Mouse (Mus musculus): Measurements from ENCODE around the gene Tmem158. TPM values are rescaled to one million over a fixed set of nuclear protein-coding genes. Genes with fewer than 3 reads are reported as not detected.

The Tmem158 gene
- polyA plus RNA-seq, 1 experiment from 2014 or later: 4.1 TPM

- WGBS (ENCODE audit: insufficient replicate concordance): 20% methylated on average over 3 of the region's 3 CpGs
Observed at GRCm38 (mm10) chr9:123227106-123227750, 33.3 kb downstream of the Tmem158 start.

GRCm38 (mm10) chr9:123224863-123225431 lies 35.6 kb downstream of the Tmem158 start:
- H3K27me3 ChIP-seq: no peaks in the 10 kb centered on the region
- no peaks in the 10 kb centered on the region for H3K9me3 ChIP-seq (replicated peaks)
- no peak overlapping the region for H3K4me3 ChIP-seq (replicated peaks)
- peak overlapping the region; percentile 59 for H3K27ac ChIP-seq
- no peaks in the 10 kb centered on the region for H3K36me3 ChIP-seq
- DNase-seq (no peak), ATAC-seq (ENCODE audit: low read depth) (peak; percentile 37)
- H3K4me2 ChIP-seq: no peak overlapping the region
- WGBS (ENCODE audit: insufficient replicate concordance): 15% methylated on average over 2 of the region's 2 CpGs
- peaks cover 56% of the 10 kb centered on the region for H3K4me1 ChIP-seq (replicated peaks)
- H3K9ac ChIP-seq: no peak overlapping the region

More at GRCm38 (mm10) chr9:123227106-123227750, 33.3 kb downstream of the Tmem158 start:
- Histone ChIP-seq H3K9me3 (replicated peaks) (no peaks in the 10 kb centered on the region), H3K4me3 (replicated peaks) (no peak overlapping the region), H3K27me3 (no peaks in the 10 kb centered on the region), H3K36me3 (no peaks in the 10 kb centered on the region), H3K4me2 (peak overlapping the region; percentile 52), H3K4me1 (replicated peaks) (peaks cover 56% of the 10 kb centered on the region), H3K9ac (peak overlapping the region; percentile 46; the same call in 1 of the 2 replicates), H3K27ac (peak overlapping the region; percentile 77)
- ATAC-seq (ENCODE audit: low read depth) (peak; percentile 95), DNase-seq (peak; percentile 57)

- Histone ChIP-seq H3K4me3 (replicated peaks) (no peak overlapping the region), H3K27me3 (peaks cover 19% of the 10 kb centered on the region), H3K36me3 (no peaks in the 10 kb centered on the region), H3K4me2 (no peak overlapping the region), H3K27ac (no peak overlapping the region; the same call in 1 of the 2 replicates), H3K9me3 (replicated peaks) (no peaks in the 10 kb centered on the region), H3K4me1 (replicated peaks) (peaks cover 23% of the 10 kb centered on the region), H3K9ac (no peak overlapping the region)
- ATAC-seq (ENCODE audit: low read depth) (no peak), DNase-seq (no peak)
- 23% methylated on average over 5 of the region's 5 CpGs for WGBS (ENCODE audit: insufficient replicate concordance)
Observed at GRCm38 (mm10) chr9:123219826-123220225, 40.7 kb downstream of the Tmem158 start.

DNA sequence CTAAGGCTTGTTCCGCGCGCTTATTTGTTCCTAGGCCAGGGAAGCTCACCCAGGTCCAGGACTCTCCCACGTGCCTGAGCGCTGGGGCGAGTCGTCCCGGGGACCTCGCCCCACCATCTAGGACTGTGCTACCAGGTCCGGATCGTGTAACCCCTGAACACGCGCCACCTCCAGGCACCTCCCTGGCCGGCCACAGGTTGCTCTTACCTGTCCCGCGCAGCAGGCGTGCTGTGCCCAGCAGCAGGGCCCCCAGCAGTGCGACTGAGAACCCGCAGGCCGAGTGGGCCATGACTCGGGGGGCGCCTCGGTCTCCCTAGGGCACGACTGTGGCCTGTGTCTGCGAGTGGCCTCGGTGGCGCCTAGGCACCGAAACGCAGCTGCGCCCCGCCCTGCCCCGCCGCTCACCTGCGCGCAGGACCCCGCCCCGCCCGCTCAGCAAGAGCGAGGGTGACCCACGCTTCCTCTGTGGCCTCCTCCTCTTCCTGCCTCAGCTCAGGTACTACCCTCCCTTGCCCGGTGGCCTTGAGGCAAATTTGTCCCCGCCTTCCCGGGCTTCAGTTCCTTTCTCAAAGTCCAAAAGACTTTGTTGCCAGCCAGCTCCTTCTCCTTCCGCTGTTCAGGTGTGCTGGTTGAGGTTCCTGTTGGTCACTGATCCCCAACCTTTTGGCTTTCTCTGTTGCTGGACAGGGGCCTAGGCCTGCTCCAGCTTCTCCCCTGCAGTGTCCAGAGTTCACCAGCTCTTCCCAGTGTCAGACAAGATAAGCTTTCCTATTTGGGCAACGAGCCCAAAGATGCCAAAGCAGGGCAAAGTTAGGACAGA lies 44.7 kb downstream of the Tmem158 start, which contains the start of gene Cdcp1:
Gene Cdcp1, minus strand, starts transcription at position 418 of the 820 bp plus-strand sequence.
- no peak for DNase-seq

GRCm38 (mm10) chr9:123213371-123213770 lies 47.2 kb downstream of the Tmem158 start:
- no peak overlapping the region for H3K9ac ChIP-seq
- peaks cover 10% of the 10 kb centered on the region; the same call in 1 of the 2 replicates for H3K4me1 ChIP-seq (replicated peaks)
- DNase-seq (no peak), ATAC-seq (ENCODE audit: low read depth) (no peak)
- WGBS (ENCODE audit: insufficient replicate concordance): 47% methylated on average over 9 of the region's 9 CpGs
- no peak overlapping the region for H3K27ac ChIP-seq
- no peak overlapping the region for H3K4me3 ChIP-seq (replicated peaks)
- peaks cover 23% of the 10 kb centered on the region for H3K27me3 ChIP-seq
- H3K9me3 ChIP-seq (replicated peaks): no peaks in the 10 kb centered on the region
- H3K4me2 ChIP-seq: no peak overlapping the region
- no peaks in the 10 kb centered on the region for H3K36me3 ChIP-seq

More for the DNA sequence above, 44.7 kb downstream of the Tmem158 start, which contains the start of gene Cdcp1:
- peaks cover 23% of the 10 kb centered on the region for H3K27me3 ChIP-seq
- H3K4me3 ChIP-seq (replicated peaks): peak within 1 kb of the TSS; percentile 36
- H3K4me2 ChIP-seq: peak within 1 kb of the TSS; percentile 56
- H3K27ac ChIP-seq: no peak within 1 kb of the TSS
- WGBS (ENCODE audit: insufficient replicate concordance): 19% methylated on average over 45 of the region's 45 CpGs
- 0 out of 2 replicates have a peak within 1 kb of the TSS, but pooled peaks have one; percentile 12 for H3K9ac ChIP-seq
- H3K9me3 ChIP-seq (replicated peaks): no peaks in the 10 kb centered on the region
- H3K4me1 ChIP-seq (replicated peaks): peaks cover 10% of the 10 kb centered on the region; the same call in 1 of the 2 replicates
- H3K36me3 ChIP-seq: no peaks in the 10 kb centered on the region
- ATAC-seq (ENCODE audit: low read depth): peak; percentile 34; the same call in 1 of the 2 replicates

Other genes with a start within 250 kb of the Tmem158 start
- gene Tmem42, start 239.4 kb downstream of the Tmem158 start, polyA plus RNA-seq (2015; fragmentation: Nextera tagmentation; extraction: Ambion mirVana): 5.9 and 6.4 TPM in 2 replicates
- gene Tgm4, start 226.0 kb downstream of the Tmem158 start, polyA plus RNA-seq (2015; fragmentation: Nextera tagmentation; extraction: Ambion mirVana): not detected in 2 replicates
- gene Zdhhc3, start 147.6 kb downstream of the Tmem158 start, polyA plus RNA-seq (2015; fragmentation: Nextera tagmentation; extraction: Ambion mirVana): 37.9 and 43.3 TPM in 2 replicates
- 109 and 118 TPM in 2 replicates for gene Exosc7, start 147.5 kb downstream of the Tmem158 start, polyA plus RNA-seq (2015; fragmentation: Nextera tagmentation; extraction: Ambion mirVana)
- gene Clec3b, start 109.8 kb downstream of the Tmem158 start, polyA plus RNA-seq (2015; fragmentation: Nextera tagmentation; extraction: Ambion mirVana): 0.10 TPM in 1 of 2 replicates, not detected in the other
- gene Cdcp1, start 44.7 kb downstream of the Tmem158 start, polyA plus RNA-seq (2015; fragmentation: Nextera tagmentation; extraction: Ambion mirVana): 0.13 and 0.21 TPM in 2 replicates
- gene Lars2, start 106.2 kb upstream of the Tmem158 start, polyA plus RNA-seq (2015; fragmentation: Nextera tagmentation; extraction: Ambion mirVana): 607 and 768 TPM in 2 replicates
- 21.5 and 25.8 TPM in 2 replicates for gene Limd1, start 217.9 kb upstream of the Tmem158 start, polyA plus RNA-seq (2015; fragmentation: Nextera tagmentation; extraction: Ambion mirVana)

Data from liver, embryonic 13.5 days (tissue).